Mouse (Mus musculus): ENCODE measurements around the gene Fancc. TPM values are rescaled to one million over a fixed set of nuclear protein-coding genes. Genes with fewer than 3 reads are reported as not detected.

Fancc gene
- polyA plus RNA-seq (2014; fragmentation: Illumina TruSeq; extraction: RNeasy Lipid Tissue Mini Kit (QIAGEN cat#74804)) = 29.2 TPM

DNA sequence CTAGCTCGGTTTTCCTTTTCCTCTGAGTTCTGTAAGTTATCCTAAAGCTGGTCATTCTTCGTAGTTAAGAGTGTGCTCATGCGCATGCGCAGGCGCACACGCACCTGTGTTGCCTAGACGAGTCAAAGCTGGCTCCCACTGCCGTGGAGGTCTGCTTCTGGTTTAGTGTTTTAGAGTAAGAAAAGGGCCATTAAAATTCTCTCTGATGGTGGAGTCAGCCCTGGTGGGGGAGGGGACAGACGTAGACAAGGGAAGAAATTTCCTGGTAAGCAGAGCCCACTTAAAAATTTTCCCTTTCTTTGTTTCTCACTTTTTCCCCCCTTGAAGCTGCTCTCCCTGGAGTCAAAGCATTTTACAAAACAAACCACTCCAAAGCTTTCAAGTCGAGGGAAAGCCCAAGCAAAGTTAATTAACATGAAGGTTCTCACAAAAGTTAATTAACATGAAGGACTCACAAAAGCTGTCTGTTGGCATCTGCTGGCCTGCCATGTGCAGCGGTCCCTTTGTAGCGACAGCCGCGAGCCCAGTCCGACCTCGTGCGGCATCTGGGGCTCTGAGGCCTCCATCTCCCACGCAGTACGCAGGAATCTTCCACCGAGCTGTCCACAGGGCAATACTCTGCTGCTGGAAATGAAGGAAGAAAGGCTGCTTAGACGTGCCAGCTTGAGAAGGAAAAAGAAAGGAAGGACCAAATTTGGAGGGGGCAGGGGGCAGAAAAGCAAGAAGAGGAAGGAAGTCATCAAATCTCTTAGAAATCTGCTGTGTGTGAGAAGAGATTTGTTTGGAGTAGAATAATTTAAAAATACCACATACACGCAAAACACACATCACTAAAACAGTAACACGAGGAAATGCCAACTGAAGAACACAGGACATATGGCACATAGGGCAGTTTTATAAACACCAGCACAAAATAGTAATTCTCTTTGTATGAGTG is at the start of gene Fancc:
Gene Fancc (minus strand): TSS at position 633 of the 937 bp plus-strand sequence.

Other genes starting within 250 kb of the Fancc start
- 73.5 TPM for gene Ptch1, start 76.3 kb upstream of the Fancc start, polyA plus RNA-seq (2014; fragmentation: Illumina TruSeq; extraction: RNeasy Lipid Tissue Mini Kit (QIAGEN cat#74804))